19 mouse cellular contexts compared by ENCODE assay signal in the genomic region with DNA sequence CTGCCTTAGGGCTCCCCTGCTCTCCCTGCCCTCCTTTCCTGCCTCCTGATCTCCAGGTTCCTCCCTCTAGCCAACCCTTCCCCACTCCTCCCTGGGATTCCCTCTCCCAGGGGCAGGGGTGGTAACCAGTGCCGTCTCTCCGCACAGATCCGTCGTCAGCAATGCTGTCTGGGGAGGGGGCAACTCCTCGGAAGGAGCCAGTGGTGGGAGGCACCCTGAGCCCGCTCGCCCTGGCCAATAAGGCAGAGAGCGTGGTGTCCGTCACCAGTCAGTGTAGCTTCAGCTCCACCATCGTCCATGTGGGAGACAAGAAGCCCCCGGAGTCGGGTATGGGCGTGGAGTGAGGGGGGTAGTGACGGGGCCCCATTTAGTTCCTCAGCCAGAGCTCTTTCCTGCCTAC. TPM values are rescaled to one million over a fixed set of nuclear protein-coding genes. Genes with fewer than 3 reads are reported as not detected.
DNase-seq lines count a peak whose midpoint lies in the region; ATAC-seq lines count a peak whose summit lies in the region.
"Had no signal": no experiment of that assay in that cellular context is flagged by ENCODE, and none has a peak within 500 bp of the region (broad histone marks: within the 10 kb centered on the region; RNA-seq: fewer than 3 reads in every experiment).

No protein-coding gene starts in this region.

- no peak overlapping the region for H3K4me2 ChIP-seq in midbrain, embryonic 15.5 days
- H3K4me2 ChIP-seq: embryonic facial prominence, embryonic 13.5 days; lung, embryonic 14.5 days; midbrain, embryonic 11.5 days had no signal

- no peak overlapping the region for H3K9ac ChIP-seq in midbrain, embryonic 15.5 days
- H3K9ac ChIP-seq: embryonic facial prominence, embryonic 13.5 days; lung, embryonic 14.5 days had no signal

- WGBS in heart, embryonic 10.5 days = 90% methylated on average over 14 of the region's 14 CpGs
- 89% methylated on average over 14 of the region's 14 CpGs for WGBS in midbrain, embryonic 10.5 days
- WGBS in midbrain, embryonic 15.5 days = 91% methylated on average over 14 of the region's 14 CpGs

- H3K36me3 ChIP-seq in heart, embryonic 10.5 days = peaks cover 91% of the 10 kb centered on the region
- H3K36me3 ChIP-seq in midbrain, embryonic 10.5 days = peaks cover 89% of the 10 kb centered on the region
- H3K36me3 ChIP-seq in midbrain, embryonic 15.5 days (replicated peaks) = peaks cover 54% of the 10 kb centered on the region
- peaks cover 53% of the 10 kb centered on the region for H3K36me3 ChIP-seq in splenic B cell, adult 2 months (ENCODE audit: control insufficient read depth, insufficient read depth, low read length, poor library complexity, severe bottlenecking)

- no peaks in the 10 kb centered on the region for H3K27me3 ChIP-seq in heart, embryonic 10.5 days (ENCODE audit: insufficient read depth, poor library complexity, severe bottlenecking)
- no peaks in the 10 kb centered on the region for H3K27me3 ChIP-seq in midbrain, embryonic 10.5 days (ENCODE audit: low read depth, poor library complexity, severe bottlenecking)
- H3K27me3 ChIP-seq in midbrain, embryonic 15.5 days (replicated peaks) = no peaks in the 10 kb centered on the region
- H3K27me3 ChIP-seq in splenic B cell, adult 2 months (ENCODE audit: control insufficient read depth, insufficient read depth, low read length, poor library complexity, severe bottlenecking) = no peaks in the 10 kb centered on the region
- H3K27me3 ChIP-seq: embryonic facial prominence, embryonic 13.5 days had no signal

- DNase-seq in cerebellum, adult 11-12 months = peak; percentile 49
- no peak for DNase-seq in cerebellum, adult 9-10 months
- DNase-seq in heart, embryonic 10.5 days (ENCODE audit: low spot score) = no peak
- DNase-seq in heart, adult 8-10 months (ENCODE audit: low spot score) = no peak
- DNase-seq in midbrain, embryonic 10.5 days (ENCODE audit: low spot score) = no peak
- peak; percentile 12 for DNase-seq in splenic B cell, adult 2 months (ENCODE audit: low read depth, low spot score)
- DNase-seq: kidney, adult 9 months; lung, embryonic 14.5 days; lung, postnatal 36 days; retina, postnatal 1 day; thymus, postnatal 36 days had no signal

- H3K27ac ChIP-seq in heart, embryonic 10.5 days = no peak overlapping the region
- no peak overlapping the region; the same call in 1 of the 2 replicates for H3K27ac ChIP-seq in midbrain, embryonic 10.5 days (replicated peaks)
- no peak overlapping the region for H3K27ac ChIP-seq in midbrain, embryonic 15.5 days
- H3K27ac ChIP-seq: embryonic facial prominence, embryonic 13.5 days had no signal

- no peaks in the 10 kb centered on the region for H3K9me3 ChIP-seq in heart, embryonic 10.5 days
- H3K9me3 ChIP-seq in midbrain, embryonic 10.5 days (replicated peaks) = no peaks in the 10 kb centered on the region
- no peaks in the 10 kb centered on the region for H3K9me3 ChIP-seq in midbrain, embryonic 15.5 days
- H3K9me3 ChIP-seq: embryonic facial prominence, embryonic 13.5 days had no signal

- no peak for ATAC-seq in midbrain, embryonic 15.5 days (replicated peaks)
- ATAC-seq: forebrain, embryonic 16.5 days had no signal

- peaks cover 28% of the 10 kb centered on the region for H3K4me1 ChIP-seq in heart, embryonic 10.5 days
- H3K4me1 ChIP-seq in midbrain, embryonic 10.5 days = peaks cover 19% of the 10 kb centered on the region
- H3K4me1 ChIP-seq in midbrain, embryonic 15.5 days = peaks cover 15% of the 10 kb centered on the region

- H3K4me3 ChIP-seq in heart, embryonic 10.5 days = 0 out of 2 replicates have a peak overlapping the region, but pooled peaks have one; percentile 3
- peak overlapping the region; percentile 20; the same call in 1 of the 2 replicates for H3K4me3 ChIP-seq in midbrain, embryonic 10.5 days
- no peak overlapping the region for H3K4me3 ChIP-seq in midbrain, embryonic 15.5 days
- H3K4me3 ChIP-seq: embryonic facial prominence, embryonic 13.5 days had no signal

RNA-seq across cellular contexts. Expression of a gene that starts 9.5 kb away (rescaled TPM):
- polyA plus RNA-seq in heart, embryonic 10.5 days (2016; fragmentation: Nextera tagmentation; extraction: Ambion mirVana) = 8.0 and 8.8 TPM in 2 replicates
- total RNA-seq in heart, adult 8-10 months (2022) = 10 to 100 TPM; 33.3 to 81.2 (median 48.5) TPM
- 6.8 and 7.6 TPM in 2 replicates for polyA plus RNA-seq in midbrain, embryonic 10.5 days (2016; fragmentation: Nextera tagmentation; extraction: Ambion mirVana)
- polyA plus RNA-seq in midbrain, embryonic 15.5 days (2015; fragmentation: Nextera tagmentation; extraction: Ambion mirVana) = 11.3 and 12.3 TPM in 2 replicates

RNA-seq across cellular contexts. Expression of a gene that starts 15.7 kb away (rescaled TPM):
- polyA plus RNA-seq in heart, embryonic 10.5 days (2016; fragmentation: Nextera tagmentation; extraction: Ambion mirVana) = 0.60 and 0.63 TPM in 2 replicates
- total RNA-seq in heart, adult 8-10 months (2022) = under 1 TPM in 1 of 4 experiments, not detected in 3; 0.12 TPM
- polyA plus RNA-seq in midbrain, embryonic 10.5 days (2016; fragmentation: Nextera tagmentation; extraction: Ambion mirVana) = 0.07 and 0.09 TPM in 2 replicates
- polyA plus RNA-seq in midbrain, embryonic 15.5 days (2015; fragmentation: Nextera tagmentation; extraction: Ambion mirVana) = 0.86 and 0.89 TPM in 2 replicates
- total RNA-seq: liver, adult 2 months; monocyte, adult 5-6 weeks had no signal

RNA-seq across cellular contexts. Expression of a gene that starts 16.2 kb away (rescaled TPM):
- 85.8 and 93.0 TPM in 2 replicates for polyA plus RNA-seq in heart, embryonic 10.5 days (2016; fragmentation: Nextera tagmentation; extraction: Ambion mirVana)
- 10 to 100 TPM; 57.1 to 72.2 (median 68.6) TPM for total RNA-seq in heart, adult 8-10 months (2022)
- 63.1 and 90.1 TPM in 2 replicates for polyA plus RNA-seq in midbrain, embryonic 10.5 days (2016; fragmentation: Nextera tagmentation; extraction: Ambion mirVana)
- 319 and 333 TPM in 2 replicates for polyA plus RNA-seq in midbrain, embryonic 15.5 days (2015; fragmentation: Nextera tagmentation; extraction: Ambion mirVana)

RNA-seq across cellular contexts. Expression of a gene that starts 17.9 kb away (rescaled TPM):
- polyA plus RNA-seq in heart, embryonic 10.5 days (2016; fragmentation: Nextera tagmentation; extraction: Ambion mirVana) = 0.16 and 0.17 TPM in 2 replicates
- under 1 TPM; 0.16 to 0.60 (median 0.38) TPM for total RNA-seq in heart, adult 8-10 months (2022)
- polyA plus RNA-seq in midbrain, embryonic 10.5 days (2016; fragmentation: Nextera tagmentation; extraction: Ambion mirVana) = 0.07 and 0.14 TPM in 2 replicates
- polyA plus RNA-seq in midbrain, embryonic 15.5 days (2015; fragmentation: Nextera tagmentation; extraction: Ambion mirVana) = 0.24 and 0.27 TPM in 2 replicates
- total RNA-seq: liver, adult 2 months; monocyte, adult 5-6 weeks had no signal
- polyA plus RNA-seq: hindbrain, embryonic 11.5 days; neural tube, embryonic 11.5 days had no signal

RNA-seq across cellular contexts. Expression of a gene that starts 21.2 kb away (rescaled TPM):
- 0.16 and 0.25 TPM in 2 replicates for polyA plus RNA-seq in heart, embryonic 10.5 days (2016; fragmentation: Nextera tagmentation; extraction: Ambion mirVana)
- not detected for total RNA-seq in heart, adult 8-10 months (2022)
- 0.17 and 0.25 TPM in 2 replicates for polyA plus RNA-seq in midbrain, embryonic 10.5 days (2016; fragmentation: Nextera tagmentation; extraction: Ambion mirVana)
- polyA plus RNA-seq in midbrain, embryonic 15.5 days (2015; fragmentation: Nextera tagmentation; extraction: Ambion mirVana) = 6.3 and 8.0 TPM in 2 replicates
- total RNA-seq: liver, adult 2 months had no signal

Comparison
In these comparisons a context has a peak if more than half of its experiments do, and no peak if none do; other contexts are left out.
1. DNase-seq: peak in cerebellum, adult 11-12 months (single experiment) and splenic B cell, adult 2 months (single experiment); none in cerebellum, adult 9-10 months (single experiment), heart, embryonic 10.5 days (single experiment), heart, adult 8-10 months (single experiment) and midbrain, embryonic 10.5 days (single experiment).